Mouse (Mus musculus) heart, embryonic 13.5 days (tissue): ENCODE measurements at regions not wholly inside any gene's neighbourhood (a gene's known extent, or its start where the extent isn't known, plus 50 kb on each side); places are given as distances from the start of the nearest gene placed in this dataset.

ENCODE experiments used
- ATAC-seq: fragments of 200-750 bp; cut with Nextera tagmentation; 2 replicates; pipeline ENCODE4 v1.8.0; 2017; ENCODE audit warnings: moderate TSS enrichment; ENCODE audit not compliant: insufficient number of reproducible peaks, low FRiP score, low TSS enrichment; ENCODE audit errors: extremely low read depth
- H3K27ac ChIP-seq: fragments of 300-500 bp; sonication (generic); replicated peaks from 2 replicates; pipeline ENCODE4 v1.5.1; 2015; ENCODE audit warnings: moderate library complexity, mild to moderate bottlenecking, inconsistent platforms
- H3K27me3 ChIP-seq: fragments of 300-500 bp; sonication (generic); replicated peaks from 2 replicates; pipeline ENCODE4 v1.6.1; 2015; ENCODE audit warnings: mild to moderate bottlenecking, inconsistent platforms
- H3K36me3 ChIP-seq: fragments of 300-500 bp; sonication (generic); 2 replicates; pipeline ENCODE4 v1.6.1; 2015; ENCODE audit warnings: mild to moderate bottlenecking, inconsistent platforms
- H3K4me1 ChIP-seq: fragments of 300-500 bp; sonication (generic); 2 replicates; pipeline ENCODE4 v1.6.1; 2015; ENCODE audit warnings: inconsistent platforms
- H3K4me2 ChIP-seq: fragments of 300-500 bp; sonication (generic); 2 replicates; pipeline ENCODE4 v1.6.1; 2015; ENCODE audit warnings: inconsistent platforms, mild to moderate bottlenecking, moderate library complexity
- H3K4me3 ChIP-seq: fragments of 300-500 bp; sonication (generic); 2 replicates; pipeline ENCODE4 v1.5.1; 2015; ENCODE audit warnings: moderate library complexity, mild to moderate bottlenecking, inconsistent platforms
- H3K9ac ChIP-seq: fragments of 300-500 bp; sonication (generic); 2 replicates; pipeline ENCODE4 v1.6.1; 2015; ENCODE audit warnings: inconsistent platforms, mild to moderate bottlenecking, moderate library complexity
- H3K9me3 ChIP-seq: fragments of 300-500 bp; sonication (generic); 2 replicates; pipeline ENCODE4 v1.6.1; 2016; ENCODE audit warnings: inconsistent platforms
- WGBS: fragments of 180-500 bp; shearing (Covaris S2); methylation state at CpG from one replicate; pipeline ENCODE4 v1.1.7; 2015; ENCODE audit warnings: mixed read lengths; 5-methylcytosine and 5-hydroxymethylcytosine counted together

DNA sequence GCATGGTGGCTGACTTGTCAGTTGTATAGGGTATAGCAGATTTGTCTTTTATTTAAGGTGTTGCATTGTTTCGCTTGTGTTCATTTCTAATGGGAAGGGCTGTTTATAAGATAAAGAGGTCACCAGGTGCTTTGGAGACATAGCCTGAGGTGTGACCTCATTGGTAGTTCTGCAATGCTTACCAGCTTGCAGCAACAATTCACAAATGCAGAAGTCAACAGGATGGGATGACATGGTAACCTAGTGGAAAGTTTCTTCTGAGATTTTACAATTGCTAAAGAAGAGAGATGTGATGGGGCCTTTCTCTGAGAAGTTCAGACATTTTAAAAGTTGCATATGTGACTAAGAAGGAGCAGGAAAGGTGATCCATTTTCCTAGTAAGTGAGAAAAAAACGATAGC, 255.8 kb upstream of the Mmadhc start:
- Histone ChIP-seq H3K4me2 (no peak overlapping the region), H3K9me3 (no peaks in the 10 kb centered on the region), H3K27me3 (no peaks in the 10 kb centered on the region), H3K9ac (no peak overlapping the region), H3K27ac (no peak overlapping the region), H3K4me3 (no peak overlapping the region), H3K36me3 (no peaks in the 10 kb centered on the region), H3K4me1 (no peaks in the 10 kb centered on the region)
- ATAC-seq, result no peak
- WGBS, result 84% methylated on average over 2 of the region's 2 CpGs

DNA sequence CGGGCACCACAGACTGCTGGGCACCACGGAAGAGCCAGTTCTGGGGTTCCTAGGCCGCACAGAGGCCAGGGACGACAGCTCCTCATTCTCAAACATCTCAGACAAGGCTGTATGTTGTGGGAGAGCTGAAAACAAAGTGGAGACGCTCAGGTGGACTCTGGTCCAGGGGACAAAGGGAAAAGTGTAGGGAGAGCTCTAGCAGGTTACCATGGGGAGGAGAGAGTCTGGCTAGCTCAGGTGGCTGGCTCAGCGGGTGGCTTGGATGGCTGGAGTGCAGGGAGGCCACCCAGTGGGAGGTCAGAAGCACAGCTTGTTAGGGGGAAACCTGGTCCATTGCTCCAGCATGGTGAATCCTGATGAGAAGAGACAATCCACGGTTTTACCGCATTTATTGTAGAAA, 253.3 kb upstream of the Mmadhc start:
- Histone ChIP-seq H3K9me3 (no peaks in the 10 kb centered on the region), H3K4me3 (no peak overlapping the region), H3K27me3 (no peaks in the 10 kb centered on the region), H3K27ac (no peak overlapping the region), H3K36me3 (no peaks in the 10 kb centered on the region), H3K4me2 (no peak overlapping the region), H3K9ac (no peak overlapping the region), H3K4me1 (no peaks in the 10 kb centered on the region)
- 66% methylated on average over 8 of the region's 8 CpGs for WGBS
- no peak for ATAC-seq

DNA sequence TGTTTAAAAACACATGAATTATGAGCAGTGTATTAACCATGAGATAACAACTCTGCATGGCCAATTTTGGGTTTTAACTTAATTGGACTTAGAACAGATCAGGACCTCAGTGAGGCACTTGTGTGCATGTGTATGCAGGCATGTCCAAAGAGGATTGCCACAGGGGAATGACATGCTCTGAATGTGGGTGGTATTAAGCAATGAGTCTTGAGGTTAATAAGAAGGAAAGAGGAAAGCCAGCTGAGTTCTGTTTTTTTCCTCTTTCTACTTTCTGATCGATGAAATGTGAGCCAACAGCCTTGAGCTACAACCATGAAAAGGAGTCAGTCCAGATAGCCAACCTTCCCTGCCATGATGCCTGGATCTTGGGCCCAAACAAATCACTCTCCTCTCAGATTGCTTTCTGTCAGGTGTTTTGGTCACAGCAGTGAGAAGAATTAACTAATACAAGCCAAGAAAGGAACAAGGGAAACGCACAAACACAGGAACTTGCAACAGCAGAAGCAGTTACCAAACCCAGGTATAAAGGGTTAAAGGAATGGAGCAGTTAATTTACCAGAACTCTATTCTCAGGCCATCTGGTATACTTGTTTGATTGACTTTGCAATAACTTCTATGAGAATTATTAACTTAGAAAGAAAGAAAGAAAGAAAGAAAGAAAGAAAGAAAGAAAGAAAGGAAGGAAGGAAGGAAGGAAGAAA, 243.3 kb upstream of the Mmadhc start:
- no peak overlapping the region for H3K9ac ChIP-seq
- no peaks in the 10 kb centered on the region for H3K9me3 ChIP-seq
- H3K27me3 ChIP-seq, result no peaks in the 10 kb centered on the region
- no peak overlapping the region for H3K27ac ChIP-seq
- no peaks in the 10 kb centered on the region for H3K36me3 ChIP-seq
- 71% methylated on average over 2 of the region's 2 CpGs for WGBS
- ATAC-seq, result no peak
- no peak overlapping the region for H3K4me2 ChIP-seq
- H3K4me3 ChIP-seq, result no peak overlapping the region
- H3K4me1 ChIP-seq, result peaks cover 4% of the 10 kb centered on the region; the same call in 1 of the 2 replicates

DNA sequence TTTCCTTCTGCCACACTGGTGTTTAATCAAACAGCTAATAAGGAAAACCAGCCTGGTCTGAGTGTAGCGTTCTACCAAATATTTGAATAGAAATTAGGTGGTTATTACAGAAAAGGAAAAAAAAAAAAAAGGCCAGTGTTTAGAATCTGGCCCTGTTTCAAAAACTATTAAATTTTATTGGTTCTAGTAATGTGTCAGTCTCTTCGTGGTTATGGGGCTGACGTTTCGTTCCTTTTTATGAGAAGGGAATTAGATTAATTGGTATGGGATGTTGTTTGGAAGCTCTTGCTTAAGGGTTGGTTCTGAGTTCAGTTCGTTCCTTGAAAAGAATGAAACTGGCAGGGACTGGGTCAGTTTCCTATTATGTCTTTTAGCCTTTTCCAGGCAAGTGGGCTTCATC, 241.5 kb upstream of the Mmadhc start:
- WGBS, result 80% methylated on average over 5 of the region's 5 CpGs
- Histone ChIP-seq H3K4me1 (peaks cover 4% of the 10 kb centered on the region; the same call in 1 of the 2 replicates), H3K4me3 (no peak overlapping the region), H3K9ac (no peak overlapping the region), H3K27me3 (no peaks in the 10 kb centered on the region), H3K4me2 (no peak overlapping the region), H3K27ac (no peak overlapping the region), H3K9me3 (no peaks in the 10 kb centered on the region), H3K36me3 (no peaks in the 10 kb centered on the region)
- ATAC-seq, result no peak

DNA sequence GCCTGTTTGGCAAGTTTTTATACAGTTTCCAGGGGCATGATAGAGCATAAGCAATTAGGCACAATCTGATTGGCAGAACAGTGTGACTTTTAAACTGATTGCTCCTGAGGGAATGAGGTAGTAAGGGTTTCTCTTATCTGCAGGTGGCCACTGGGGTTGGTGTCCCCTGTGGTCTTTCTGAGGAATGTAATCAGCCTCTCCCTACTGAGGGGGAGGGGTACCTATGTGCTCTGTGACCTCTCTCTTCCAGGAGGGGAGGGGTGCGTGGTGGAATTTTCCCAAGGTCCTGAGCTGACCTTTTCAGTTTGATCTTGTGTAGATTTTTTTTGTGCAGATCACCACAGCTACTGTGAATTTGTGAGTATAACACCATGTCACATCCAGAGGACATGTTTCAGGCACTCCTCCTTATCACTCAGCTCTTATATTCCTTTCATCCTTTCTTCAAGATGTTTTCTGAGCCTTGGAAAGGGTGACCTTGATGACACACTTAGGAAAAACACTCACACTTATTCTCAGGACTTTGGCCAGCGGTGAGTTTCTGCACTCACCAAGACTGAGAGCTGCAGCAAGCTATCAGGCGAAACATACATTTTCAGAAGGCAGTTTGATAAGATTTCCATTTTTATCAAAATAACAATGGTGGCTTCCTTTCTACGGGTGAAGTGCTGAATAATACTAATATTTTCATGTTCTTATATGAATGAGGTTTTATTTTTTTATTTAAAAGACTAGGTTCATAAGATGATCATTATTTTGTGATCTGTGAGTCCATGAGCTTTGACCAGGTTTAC, 238.7 kb upstream of the Mmadhc start:
- H3K27ac ChIP-seq, result no peak overlapping the region
- peaks cover 4% of the 10 kb centered on the region; the same call in 1 of the 2 replicates for H3K4me1 ChIP-seq
- H3K36me3 ChIP-seq, result no peaks in the 10 kb centered on the region
- 56% methylated on average over 4 of the region's 4 CpGs for WGBS
- no peak for ATAC-seq
- no peak overlapping the region for H3K4me3 ChIP-seq
- H3K9me3 ChIP-seq, result no peaks in the 10 kb centered on the region
- no peaks in the 10 kb centered on the region for H3K27me3 ChIP-seq
- H3K4me2 ChIP-seq, result no peak overlapping the region
- no peak overlapping the region for H3K9ac ChIP-seq

DNA sequence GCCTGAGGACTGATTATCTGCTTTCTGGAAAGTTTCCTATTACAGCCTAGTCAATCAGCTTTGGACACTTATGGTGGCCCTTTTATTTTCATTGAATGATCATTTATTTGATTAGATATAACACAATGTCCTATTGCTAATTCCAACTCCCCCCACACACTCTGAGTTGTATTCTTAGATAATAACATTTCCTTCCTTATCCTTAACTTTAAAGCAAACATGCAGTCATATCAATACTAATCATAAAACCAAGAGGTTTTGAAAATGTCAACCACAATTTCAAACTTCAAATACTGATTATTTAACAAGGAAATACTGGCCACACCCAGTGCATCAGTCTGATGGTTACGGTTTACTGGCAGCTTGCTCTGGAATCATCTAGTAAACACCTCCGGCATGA, 237.1 kb upstream of the Mmadhc start:
- H3K4me2 ChIP-seq, result no peak overlapping the region
- no peak overlapping the region for H3K9ac ChIP-seq
- 85% methylated on average over 2 of the region's 2 CpGs for WGBS
- no peaks in the 10 kb centered on the region for H3K27me3 ChIP-seq
- H3K4me3 ChIP-seq, result no peak overlapping the region
- peaks cover 4% of the 10 kb centered on the region; the same call in 1 of the 2 replicates for H3K4me1 ChIP-seq
- H3K27ac ChIP-seq, result no peak overlapping the region
- no peaks in the 10 kb centered on the region for H3K9me3 ChIP-seq
- no peaks in the 10 kb centered on the region for H3K36me3 ChIP-seq
- no peak for ATAC-seq

DNA sequence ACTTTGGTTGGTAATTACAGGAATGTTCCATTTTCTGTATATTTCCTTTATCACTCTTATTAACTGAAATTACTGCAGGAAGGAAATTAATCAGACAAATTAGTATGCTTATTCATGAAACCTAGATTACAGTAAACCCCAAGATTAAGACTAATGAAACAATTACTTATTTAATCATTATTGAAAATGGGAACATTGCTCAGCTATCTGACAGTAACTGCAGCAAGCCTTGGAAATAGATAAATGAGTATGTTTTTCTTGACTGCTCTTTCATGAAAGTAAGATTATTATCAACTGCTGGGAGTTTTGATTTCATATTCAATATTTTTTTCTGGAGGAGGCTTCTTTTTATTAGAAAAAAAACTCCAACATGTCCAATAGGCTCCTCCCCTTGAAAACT, 230.8 kb upstream of the Mmadhc start:
- Histone ChIP-seq H3K4me2 (no peak overlapping the region), H3K27ac (no peak overlapping the region), H3K4me1 (no peaks in the 10 kb centered on the region), H3K4me3 (no peak overlapping the region), H3K27me3 (no peaks in the 10 kb centered on the region), H3K9ac (no peak overlapping the region), H3K36me3 (no peaks in the 10 kb centered on the region), H3K9me3 (no peaks in the 10 kb centered on the region)
- no peak for ATAC-seq

DNA sequence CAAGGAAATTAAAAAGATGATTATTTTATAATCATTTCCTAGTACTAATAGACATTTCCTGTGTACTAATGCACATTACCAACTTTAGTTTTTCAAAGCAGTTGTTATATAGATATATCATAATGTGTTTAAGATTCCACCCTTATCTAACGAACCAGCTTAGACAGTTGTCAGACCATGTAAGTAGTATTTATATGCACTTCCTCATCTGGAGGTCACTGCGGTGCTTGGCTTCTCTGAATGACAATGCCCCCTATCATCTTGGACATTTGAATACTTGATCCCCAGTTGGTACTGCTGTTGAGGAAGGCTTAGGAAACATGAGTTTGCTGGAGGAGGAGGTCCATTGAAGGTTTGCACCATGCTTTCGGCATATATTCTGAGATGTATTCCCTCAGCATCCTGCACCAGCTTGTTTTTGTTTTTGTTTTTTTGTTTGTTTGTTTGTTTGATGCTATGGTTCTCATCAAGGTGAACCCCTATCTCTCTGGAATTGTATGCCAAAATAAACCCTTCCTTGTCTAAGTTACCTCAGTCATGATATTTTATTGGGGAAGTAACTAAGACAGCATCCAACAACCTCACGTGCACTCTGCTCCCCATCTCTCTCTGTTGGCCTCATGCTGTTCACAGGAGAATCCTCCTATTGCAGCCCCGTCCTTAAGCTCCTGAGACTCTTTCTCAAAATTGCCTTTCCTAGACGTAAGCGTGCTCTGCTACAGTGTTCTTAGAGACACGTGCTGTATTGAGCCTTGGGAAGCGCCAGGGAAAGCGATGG, 228.4 kb upstream of the Mmadhc start:
- Histone ChIP-seq H3K4me2 (no peak overlapping the region), H3K9ac (no peak overlapping the region), H3K36me3 (no peaks in the 10 kb centered on the region), H3K27ac (no peak overlapping the region), H3K4me1 (no peaks in the 10 kb centered on the region), H3K9me3 (no peaks in the 10 kb centered on the region), H3K27me3 (no peaks in the 10 kb centered on the region), H3K4me3 (no peak overlapping the region)
- WGBS, result 77% methylated on average over 10 of the region's 10 CpGs
- no peak for ATAC-seq

DNA sequence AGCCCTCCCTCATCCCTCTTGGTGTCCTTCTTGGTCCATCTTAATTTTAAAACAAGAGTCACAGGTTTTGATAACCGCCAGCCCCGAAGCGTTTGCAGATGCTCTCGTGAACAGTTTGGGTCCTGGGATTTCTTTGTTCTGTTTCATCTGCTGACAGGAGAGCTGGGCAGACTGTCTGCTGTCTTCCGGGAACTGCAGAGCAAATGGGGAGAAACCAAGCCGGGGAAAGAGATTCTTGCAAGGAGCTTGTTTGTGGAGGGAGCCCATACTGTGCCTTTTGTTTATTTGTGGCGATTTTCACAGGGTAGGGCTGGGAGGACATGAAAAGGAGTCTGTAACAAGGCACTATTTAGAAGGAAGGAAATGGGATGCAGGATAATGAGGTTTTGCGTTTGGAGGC, 223.6 kb upstream of the Mmadhc start:
- Histone ChIP-seq H3K9me3 (no peaks in the 10 kb centered on the region), H3K36me3 (no peaks in the 10 kb centered on the region), H3K27ac (no peak overlapping the region), H3K4me3 (0 out of 2 replicates have a peak overlapping the region, but pooled peaks have one; percentile 10), H3K4me2 (peak overlapping the region; percentile 48), H3K4me1 (no peaks in the 10 kb centered on the region), H3K27me3 (no peaks in the 10 kb centered on the region), H3K9ac (no peak overlapping the region)
- no peak for ATAC-seq
- WGBS, result 15% methylated on average over 8 of the region's 8 CpGs

DNA sequence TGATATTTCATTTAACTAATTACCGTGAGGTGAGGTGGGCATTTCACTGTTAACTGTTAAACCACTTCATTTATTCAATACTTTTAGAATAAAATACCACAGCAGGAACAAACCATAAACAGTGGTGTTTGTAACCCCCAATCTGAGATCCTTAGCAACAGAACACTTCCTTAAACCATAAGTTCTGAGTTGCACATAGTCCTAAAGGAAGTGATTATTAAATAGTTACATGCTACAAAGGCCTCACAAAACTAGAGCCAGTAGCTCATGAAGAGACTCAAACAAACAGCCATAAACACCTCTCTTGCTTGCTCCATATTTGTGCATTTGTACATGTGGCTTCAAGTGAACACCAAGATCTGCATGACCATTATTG, 222.5 kb upstream of the Mmadhc start:
- no peak overlapping the region for H3K4me2 ChIP-seq
- no peaks in the 10 kb centered on the region for H3K27me3 ChIP-seq
- WGBS, result 66% methylated on average over 1 of the region's 1 CpGs
- H3K27ac ChIP-seq, result no peak overlapping the region
- no peak for ATAC-seq
- no peaks in the 10 kb centered on the region for H3K36me3 ChIP-seq
- no peaks in the 10 kb centered on the region for H3K4me1 ChIP-seq
- no peaks in the 10 kb centered on the region for H3K9me3 ChIP-seq
- no peak overlapping the region for H3K9ac ChIP-seq
- no peak overlapping the region for H3K4me3 ChIP-seq

DNA sequence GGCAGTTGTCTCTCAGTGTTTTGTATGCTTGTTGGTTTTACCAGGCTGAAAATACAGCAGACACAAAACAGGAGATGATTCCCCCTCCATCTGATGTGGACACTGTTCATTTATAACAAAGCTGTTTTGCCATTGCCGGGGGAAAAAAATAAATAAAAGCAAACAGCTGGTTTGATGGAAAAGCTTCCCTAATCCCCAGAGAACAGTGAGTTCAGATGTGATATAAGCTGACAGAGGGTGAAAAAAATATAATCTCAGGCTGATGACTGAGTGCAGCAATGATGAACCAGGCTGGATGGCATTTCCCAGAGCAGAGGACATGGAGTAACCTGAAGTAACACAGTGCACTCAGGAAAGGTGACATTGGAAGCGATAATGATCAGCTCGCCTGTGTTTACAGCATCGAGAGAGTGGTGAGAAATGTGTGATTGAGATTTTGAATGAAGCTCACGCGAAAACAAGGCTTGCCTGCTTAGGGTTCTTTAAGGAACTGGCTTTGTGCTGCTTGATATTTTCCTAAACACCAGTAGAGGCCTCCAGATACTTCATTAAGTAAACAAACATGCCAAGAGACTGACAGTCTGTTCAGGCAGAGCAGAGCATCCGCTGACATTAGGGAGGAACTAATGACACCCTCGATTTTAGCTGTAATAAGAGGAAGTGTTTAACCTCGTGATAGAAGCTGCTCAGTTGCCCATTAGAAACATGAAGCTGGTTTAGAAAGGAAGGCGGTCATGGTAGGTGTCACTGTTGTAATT, 221.9 kb upstream of the Mmadhc start:
- 41% methylated on average over 10 of the region's 10 CpGs for WGBS
- H3K36me3 ChIP-seq, result no peaks in the 10 kb centered on the region
- H3K27me3 ChIP-seq, result no peaks in the 10 kb centered on the region
- H3K9ac ChIP-seq, result no peak overlapping the region
- no peak overlapping the region for H3K4me3 ChIP-seq
- ATAC-seq, result no peak
- no peaks in the 10 kb centered on the region for H3K9me3 ChIP-seq
- H3K4me2 ChIP-seq, result no peak overlapping the region
- H3K27ac ChIP-seq, result no peak overlapping the region
- no peaks in the 10 kb centered on the region for H3K4me1 ChIP-seq
